Mouse (Mus musculus) right cerebral cortex, postnatal 25 days (tissue): ENCODE results near the gene Dkk3.
"Not testable (repeated sequence)": the region's sequence is repeated elsewhere in the genome, so short reads cannot be mapped to it uniquely, and the experiment has no call there.

Experiments used
- DNase-seq: peaks from one replicate; pipeline ENCODE4 v3.0.0; 2022

Dkk3 gene

GRCm38 (mm10) chr7:112165593-112165992 lies 6.7 kb upstream of the Dkk3 start:
- no peak for DNase-seq

GRCm38 (mm10) chr7:112165032-112165431 lies 6.2 kb upstream of the Dkk3 start:
- not testable (repeated sequence) for DNase-seq

GRCm38 (mm10) chr7:112164430-112164829 lies 5.6 kb upstream of the Dkk3 start:
- no peak for DNase-seq

DNA sequence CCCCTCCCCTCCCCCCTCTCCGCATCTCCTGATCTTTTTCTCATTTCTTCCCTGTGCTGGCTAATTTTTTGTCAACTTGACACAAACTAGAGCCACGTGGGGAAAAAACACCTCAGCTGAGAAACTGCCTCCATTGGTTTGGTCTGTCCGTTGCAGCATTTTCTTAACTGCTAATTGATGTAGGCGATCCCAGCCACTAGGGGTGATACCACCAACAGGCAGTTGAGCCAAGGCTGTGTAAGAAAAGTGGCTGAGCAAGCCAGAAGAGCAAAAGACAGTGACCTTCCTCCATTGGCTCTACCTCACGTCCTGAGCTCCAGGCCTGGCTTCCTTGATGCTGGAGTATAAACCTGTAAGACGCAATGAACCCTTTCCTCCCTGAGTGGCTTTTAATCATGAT lies 978 bp upstream of the Dkk3 start:
- no peak for DNase-seq

GRCm38 (mm10) chr7:112158316-112158741 lies 528 bp downstream of the Dkk3 start:
- no peak for DNase-seq

- peak; percentile 31 for DNase-seq
These were observed 1.1 kb downstream of the Dkk3 start for GRCm38 (mm10) chr7:112157584-112158315.

DNA sequence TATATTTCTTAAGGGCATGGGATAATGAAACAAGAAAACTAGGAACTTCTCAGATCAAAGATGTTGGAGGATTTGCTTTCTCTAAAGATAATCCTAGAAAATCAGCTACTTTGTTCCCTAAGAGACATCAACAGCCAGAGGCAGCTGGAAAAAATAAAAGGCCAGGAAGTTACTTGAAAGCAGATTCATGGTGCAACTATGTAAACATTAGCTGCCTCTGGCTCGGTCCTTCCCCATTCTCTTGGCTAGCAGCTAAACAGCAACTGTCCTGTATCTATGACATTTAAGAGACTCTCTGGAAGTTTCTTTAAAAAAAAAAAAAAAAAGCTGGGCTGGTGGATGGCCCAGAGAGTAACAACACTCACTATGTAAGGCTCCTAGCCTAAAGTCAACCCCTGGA lies 3.7 kb downstream of the Dkk3 start:
- DNase-seq: no peak

DNA sequence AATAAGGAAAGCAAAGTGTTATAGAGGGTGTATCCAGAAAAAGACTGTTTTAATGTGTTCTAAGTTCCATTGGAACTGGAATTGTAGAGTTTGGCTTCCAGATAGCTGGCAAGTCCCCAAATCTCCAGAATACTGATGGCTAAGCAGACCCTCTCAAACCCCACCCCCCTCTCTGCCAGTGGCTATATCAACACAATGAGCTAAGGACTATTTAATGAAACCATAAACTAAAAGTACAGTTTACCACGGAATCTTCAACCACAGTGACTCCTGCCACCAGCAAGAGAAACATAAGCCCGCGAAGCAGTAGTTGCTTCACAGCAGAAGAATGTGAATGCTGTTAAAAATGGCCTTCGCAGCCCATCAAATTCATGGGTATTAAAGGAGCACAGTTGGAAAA lies 4.4 kb downstream of the Dkk3 start:
- no peak for DNase-seq

DNA sequence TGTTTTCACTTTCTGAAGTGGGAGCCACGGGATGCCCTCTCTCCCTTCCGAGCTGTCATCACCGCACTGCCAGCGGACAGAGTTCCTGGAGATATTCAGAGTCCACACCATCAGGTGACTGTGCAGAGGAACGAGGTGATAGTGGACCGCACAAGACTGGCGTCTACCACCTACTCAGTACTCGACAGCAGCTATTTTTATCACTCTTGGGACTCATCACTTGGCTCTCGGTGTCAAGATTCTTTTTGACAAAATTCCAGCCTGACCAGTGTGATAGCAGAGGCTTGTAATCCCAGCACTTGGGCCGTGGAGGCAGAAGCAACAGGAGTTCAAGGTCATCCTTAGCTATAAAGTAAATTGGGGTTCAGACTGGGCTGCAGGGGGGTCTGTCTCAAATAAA lies 9.7 kb downstream of the Dkk3 start:
- DNase-seq: no peak

DNA sequence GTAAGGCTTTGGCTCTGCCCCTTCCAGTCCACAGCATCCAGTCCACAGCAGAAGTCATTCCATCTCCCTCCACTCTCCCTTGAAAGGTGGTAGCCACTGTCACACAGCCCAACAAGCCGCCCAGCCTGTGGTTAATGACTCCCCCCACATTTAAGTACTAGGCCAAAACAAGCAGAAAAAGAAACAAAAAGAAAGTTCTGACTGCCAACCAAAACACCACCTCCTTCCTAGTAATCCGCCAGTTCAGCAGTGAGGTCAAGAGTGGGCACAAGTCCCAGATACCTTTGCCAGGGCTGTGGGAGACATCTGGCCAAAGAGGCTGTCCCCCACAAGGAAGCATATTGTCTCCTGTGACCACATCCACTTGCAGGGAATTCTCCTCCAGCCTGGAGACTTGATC lies 10.9 kb downstream of the Dkk3 start:
- no peak for DNase-seq

- no peak for DNase-seq
These were observed 14.1 kb downstream of the Dkk3 start for GRCm38 (mm10) chr7:112144646-112145179.

GRCm38 (mm10) chr7:112143978-112144377 lies 14.9 kb downstream of the Dkk3 start:
- no peak for DNase-seq

- no peak for DNase-seq
These were observed 15.8 kb downstream of the Dkk3 start for GRCm38 (mm10) chr7:112143090-112143500.

DNA sequence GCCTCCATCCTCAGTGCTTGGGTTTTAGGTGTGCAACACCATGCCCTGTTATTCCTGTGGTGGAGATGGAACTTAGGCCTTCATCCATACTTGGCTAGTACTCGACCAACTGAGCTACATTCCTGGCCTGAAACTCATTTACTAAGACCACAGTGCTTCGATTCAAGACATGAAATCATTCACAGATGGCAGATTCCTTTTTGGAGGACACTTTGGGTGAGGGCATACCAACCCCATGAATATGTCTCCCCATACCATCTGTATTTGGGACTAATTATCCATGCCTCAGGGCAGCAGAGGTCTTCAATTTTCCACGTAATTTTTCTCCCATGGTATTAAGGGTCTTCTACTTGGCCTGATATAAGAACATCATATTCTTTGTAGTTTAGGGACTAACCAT lies 16.2 kb downstream of the Dkk3 start:
- DNase-seq: no peak

DNA sequence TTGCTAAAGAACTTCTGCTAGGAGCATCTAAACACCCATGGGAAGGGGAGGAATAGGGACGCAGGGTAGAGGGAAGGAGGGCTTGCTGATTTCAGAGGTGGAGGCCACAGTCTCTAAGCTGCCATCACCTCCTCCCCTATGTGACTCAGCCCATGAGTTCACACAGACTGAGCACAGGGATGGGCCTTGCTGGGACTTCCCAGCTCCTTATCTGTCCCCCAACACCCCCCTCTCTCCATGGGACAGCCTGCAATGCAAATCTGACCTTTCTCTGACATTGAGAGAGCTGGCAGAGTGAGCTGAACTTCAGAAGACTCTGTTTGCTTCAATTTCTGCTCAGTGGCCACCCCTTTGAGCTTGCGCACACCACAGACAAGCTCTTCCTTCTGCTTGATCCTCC lies 18.1 kb downstream of the Dkk3 start:
- DNase-seq: no peak

GRCm38 (mm10) chr7:112138509-112139405 lies 20.1 kb downstream of the Dkk3 start:
- DNase-seq: no peak

DNA sequence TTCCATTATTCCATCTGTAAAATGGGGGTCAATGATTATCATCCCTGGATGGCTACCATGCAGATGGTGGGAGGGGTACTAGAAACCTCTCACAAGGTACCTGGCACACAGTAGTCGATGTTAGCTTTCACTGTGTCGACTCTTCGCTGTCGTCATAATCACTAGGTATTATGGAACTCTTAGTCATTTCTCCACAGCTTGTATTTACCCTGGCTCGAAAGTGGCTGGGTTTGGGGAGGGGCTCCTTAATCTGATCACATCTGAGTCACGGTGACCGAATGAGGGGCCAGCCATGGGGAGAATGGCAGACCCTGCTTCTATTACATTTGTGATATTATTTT lies 20.7 kb downstream of the Dkk3 start:
- DNase-seq: no peak

GRCm38 (mm10) chr7:112136537-112136936 lies 22.3 kb downstream of the Dkk3 start:
- no peak for DNase-seq

DNA sequence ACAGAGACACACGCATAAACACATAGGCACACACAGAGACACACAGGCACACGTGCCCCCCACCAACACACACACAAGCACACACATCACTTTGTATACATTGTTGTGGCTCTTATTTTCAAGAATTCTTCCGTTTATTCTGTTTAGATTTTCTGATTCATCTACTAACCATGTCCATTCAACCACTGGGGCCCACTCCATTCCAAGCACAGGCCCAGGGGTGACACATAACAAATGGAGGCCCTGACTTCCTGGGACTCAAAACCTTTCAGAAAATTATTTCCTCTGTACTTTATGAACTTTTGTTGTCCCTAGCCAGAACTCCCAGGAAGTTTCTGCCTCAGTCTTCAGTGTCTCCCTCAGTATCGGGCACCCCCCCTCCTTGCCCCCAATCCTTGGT lies 23.7 kb downstream of the Dkk3 start:
- DNase-seq: no peak

- DNase-seq: no peak
These were observed 25.6 kb downstream of the Dkk3 start for GRCm38 (mm10) chr7:112133277-112133676.

- no peak for DNase-seq
These were observed 26.9 kb downstream of the Dkk3 start for GRCm38 (mm10) chr7:112132005-112132404.

GRCm38 (mm10) chr7:112130660-112131059 lies 28.2 kb downstream of the Dkk3 start:
- DNase-seq: no peak

DNA sequence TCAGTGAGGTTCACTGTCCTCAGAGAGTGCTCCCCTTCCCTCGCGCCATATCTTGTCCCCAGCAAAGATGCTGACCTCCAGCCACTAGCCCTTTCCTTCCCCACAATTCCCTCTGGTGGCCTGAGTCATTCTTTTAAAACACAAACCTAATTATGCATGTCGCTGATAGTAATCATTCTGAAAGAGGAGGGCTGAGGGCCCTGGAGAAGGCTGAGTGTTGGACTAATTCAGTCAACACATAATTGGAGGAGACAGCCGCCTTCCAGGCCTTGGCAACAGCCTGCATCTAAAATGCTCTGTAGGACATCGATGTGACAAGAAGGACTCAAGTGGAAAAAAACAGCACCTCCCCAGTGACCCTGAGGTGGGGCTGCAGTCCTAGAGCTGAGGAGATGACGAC lies 29.0 kb downstream of the Dkk3 start:
- DNase-seq: no peak

DNA sequence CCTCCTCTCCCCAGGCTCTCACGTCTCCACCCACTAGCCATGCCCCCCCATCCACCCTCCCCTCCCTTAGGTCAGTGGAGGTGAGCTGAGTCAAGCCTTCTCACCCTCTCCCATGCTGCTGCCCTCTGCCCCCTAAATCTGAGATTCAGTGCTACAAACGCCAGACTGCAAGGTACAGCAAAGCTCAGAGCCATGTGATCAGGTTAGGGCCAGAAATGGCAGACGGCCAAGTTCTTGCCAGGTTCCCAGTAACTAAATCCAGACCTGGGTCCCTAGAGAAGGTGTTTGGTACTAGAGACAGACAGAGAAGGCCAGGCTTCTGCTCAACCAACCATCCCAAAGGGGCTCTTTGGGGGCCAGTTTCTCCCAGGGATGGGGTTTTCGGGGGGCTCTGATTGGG lies 30.0 kb downstream of the Dkk3 start:
- DNase-seq: no peak
